Mouse (Mus musculus): Measurements from ENCODE around the gene Arfgap3. TPM values are rescaled to one million over a fixed set of nuclear protein-coding genes. Genes with fewer than 3 reads are reported as not detected.

The Arfgap3 gene
- total and polyA plus RNA-seq, 3 experiments = 8.2 to 12.4 TPM; not detected in 1

DNA sequence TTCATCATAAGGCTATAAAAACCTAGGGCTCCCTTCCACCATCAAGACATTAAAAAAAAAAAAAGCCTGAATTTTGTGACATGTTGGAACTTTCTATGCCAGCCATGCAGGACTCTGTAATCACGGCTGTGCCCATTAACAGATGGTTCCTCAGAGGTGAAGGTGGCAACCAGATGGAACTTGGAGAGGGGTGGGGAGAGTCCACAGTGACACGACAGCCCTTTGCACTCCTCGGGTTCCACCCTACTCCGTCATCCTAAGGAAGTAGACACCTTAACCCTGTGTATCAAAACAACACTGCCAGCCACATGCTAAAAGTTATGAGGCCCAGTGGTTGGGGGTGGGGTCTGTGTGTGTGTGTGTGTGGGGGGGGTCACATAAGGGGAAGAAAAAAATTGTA, 1.3 kb downstream of the Arfgap3 start:
- TF ChIP-seq MAZ (IDR thresholded peaks at IDR 0.05; ENCODE audit: low read depth, low read length) = no peak
- no peak for TF ChIP-seq CTCF (IDR thresholded peaks at IDR 0.05 in 2 of 3, conservative IDR thresholded peaks at IDR 0.05 in 1 of 3; ENCODE audit: control insufficient read depth in 1 of 3, insufficient read depth in 1 of 3, low read depth in 2 of 3, low read length in 3 of 3, poor library complexity in 1 of 3, severe bottlenecking in 1 of 3)
- TF ChIP-seq ZKSCAN1 (IDR thresholded peaks at IDR 0.05; ENCODE audit: low read depth, low read length) = no peak
- TF ChIP-seq USF1 (IDR thresholded peaks at IDR 0.05; ENCODE audit: low read depth, low read length) = no peak
- no peak for TF ChIP-seq SIN3A (IDR thresholded peaks at IDR 0.05; ENCODE audit: low read length)
- no peak for TF ChIP-seq RAD21 (IDR thresholded peaks at IDR 0.05; ENCODE audit: low read depth, low read length)
- TF ChIP-seq POLR2AphosphoS2 (IDR thresholded peaks at IDR 0.05; ENCODE audit: low read length) = no peak
- Histone ChIP-seq H3K9ac (ENCODE audit: control insufficient read depth, low read depth, low read length, poor library complexity, severe bottlenecking) (no peak overlapping the region), H3K79me2 (ENCODE audit: control insufficient read depth, insufficient read depth, low read length, poor library complexity) (peaks cover 1% of the 10 kb centered on the region; the same call in 1 of the 2 replicates), H3K27ac (ENCODE audit: control insufficient read depth, low read depth, low read length) (no peak overlapping the region), H3K4me3 (ENCODE audit: control insufficient read depth in 1 of 2, insufficient read depth in 1 of 2, low read depth in 2 of 2, low read length in 2 of 2) (no peak overlapping the region), H3K4me1 (ENCODE audit: control insufficient read depth in 1 of 2, insufficient read depth in 2 of 2, low read length in 2 of 2) (peaks cover 0 to 14% of the 10 kb centered on the region in 2 experiments), H3K36me3 (ENCODE audit: control insufficient read depth in 1 of 2, insufficient read depth in 2 of 2, low read length in 2 of 2) (peaks cover 0 to 8% of the 10 kb centered on the region in 2 experiments; a peak in 2 of 4 replicates), H3K9me3 (replicated peaks; ENCODE audit: insufficient read depth, low read length) (no peaks in the 10 kb centered on the region), H3K27me3 (ENCODE audit: control insufficient read depth in 1 of 2, insufficient read depth in 2 of 2, low read length in 2 of 2) (no peaks in the 10 kb centered on the region)
- no peak for DNase-seq (ENCODE audit: low read depth, low spot score)

DNA sequence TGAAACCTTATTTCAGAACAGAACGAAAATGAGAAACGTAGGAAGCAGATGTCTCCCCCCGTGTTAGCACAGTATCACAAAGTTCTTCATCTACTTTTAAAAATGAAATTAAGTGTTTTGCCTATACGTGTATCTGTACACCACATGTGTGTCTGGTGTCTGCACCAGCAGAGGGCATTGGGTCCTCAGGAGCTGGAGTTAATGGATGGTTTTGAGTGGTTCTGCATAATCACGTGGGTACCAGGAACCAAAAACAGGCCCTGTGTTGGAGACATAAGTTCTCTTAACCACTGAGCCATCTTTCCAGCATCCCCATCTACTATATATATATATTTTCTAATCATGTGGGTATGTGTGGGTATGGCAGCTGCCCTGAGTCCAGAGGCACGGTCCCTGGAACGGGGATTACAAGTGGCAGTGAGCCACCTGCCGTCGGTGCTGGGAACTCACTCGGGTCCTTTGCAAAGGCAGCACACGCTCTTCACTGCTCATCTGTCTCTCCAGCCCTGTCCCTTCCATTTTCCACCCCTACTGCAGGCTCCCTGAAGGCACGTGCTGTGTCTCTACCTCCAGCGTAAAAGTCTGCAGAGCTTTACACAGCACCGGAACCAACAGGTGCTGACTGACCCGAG, 4.0 kb downstream of the Arfgap3 start:
- TF ChIP-seq GABPA (IDR thresholded peaks at IDR 0.05; ENCODE audit: low read depth, low read length) = no peak
- no peak for TF ChIP-seq ZC3H11A (IDR thresholded peaks at IDR 0.05; ENCODE audit: low read depth, low read length)
- peak in 1 of 3 experiments; percentile 5; a peak in 1 of 6 replicates for TF ChIP-seq CTCF (IDR thresholded peaks at IDR 0.05 in 2 of 3, conservative IDR thresholded peaks at IDR 0.05 in 1 of 3; ENCODE audit: control insufficient read depth in 1 of 3, insufficient read depth in 1 of 3, low read depth in 2 of 3, low read length in 3 of 3, poor library complexity in 1 of 3, severe bottlenecking in 1 of 3)
- TF ChIP-seq RCOR1 (IDR thresholded peaks at IDR 0.05; ENCODE audit: low read depth, low read length) = no peak
- H3K4me1 ChIP-seq (ENCODE audit: control insufficient read depth in 1 of 2, insufficient read depth in 2 of 2, low read length in 2 of 2) = peaks cover 0 to 14% of the 10 kb centered on the region in 2 experiments
- H3K79me2 ChIP-seq (ENCODE audit: control insufficient read depth, insufficient read depth, low read length, poor library complexity) = peaks cover 1% of the 10 kb centered on the region; the same call in 1 of the 2 replicates
- peaks cover 0 to 8% of the 10 kb centered on the region in 2 experiments; a peak in 2 of 4 replicates for H3K36me3 ChIP-seq (ENCODE audit: control insufficient read depth in 1 of 2, insufficient read depth in 2 of 2, low read length in 2 of 2)
- DNase-seq (ENCODE audit: low read depth, low spot score) = no peak
- no peak overlapping the region for H3K9ac ChIP-seq (ENCODE audit: control insufficient read depth, low read depth, low read length, poor library complexity, severe bottlenecking)
- H3K9me3 ChIP-seq (replicated peaks; ENCODE audit: insufficient read depth, low read length) = no peaks in the 10 kb centered on the region
- no peak overlapping the region for H3K27ac ChIP-seq (ENCODE audit: control insufficient read depth, low read depth, low read length)
- H3K27me3 ChIP-seq (ENCODE audit: control insufficient read depth in 1 of 2, insufficient read depth in 2 of 2, low read length in 2 of 2) = no peaks in the 10 kb centered on the region
- H3K4me3 ChIP-seq (ENCODE audit: control insufficient read depth in 1 of 2, insufficient read depth in 1 of 2, low read depth in 2 of 2, low read length in 2 of 2) = no peak overlapping the region

DNA sequence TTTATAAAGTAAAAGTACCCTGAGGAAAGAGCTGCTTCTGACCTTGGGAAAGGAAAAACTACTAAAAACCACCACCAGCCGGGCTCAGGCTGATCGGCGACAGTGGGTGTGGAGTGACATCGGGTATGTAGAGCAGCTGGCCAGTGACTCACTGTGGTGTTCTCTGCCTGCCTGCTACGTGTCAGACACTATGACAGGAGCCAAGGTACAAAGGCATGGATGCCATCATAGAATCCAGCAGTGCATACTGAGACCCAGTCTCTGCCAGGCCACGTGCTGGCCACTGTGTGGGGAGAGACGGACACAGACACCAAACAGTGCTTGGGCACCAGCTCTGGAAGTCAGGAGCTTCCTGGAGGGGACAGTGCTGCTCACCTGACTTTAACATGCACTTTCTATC, 5.1 kb downstream of the Arfgap3 start:
- Histone ChIP-seq H3K36me3 (ENCODE audit: control insufficient read depth in 1 of 2, insufficient read depth in 2 of 2, low read length in 2 of 2) (peaks cover 0 to 4% of the 10 kb centered on the region in 2 experiments; a peak in 2 of 4 replicates), H3K9ac (ENCODE audit: control insufficient read depth, low read depth, low read length, poor library complexity, severe bottlenecking) (no peak overlapping the region), H3K27ac (ENCODE audit: control insufficient read depth, low read depth, low read length) (no peak overlapping the region), H3K9me3 (replicated peaks; ENCODE audit: insufficient read depth, low read length) (no peaks in the 10 kb centered on the region), H3K79me2 (ENCODE audit: control insufficient read depth, insufficient read depth, low read length, poor library complexity) (peaks cover 1% of the 10 kb centered on the region; the same call in 1 of the 2 replicates), H3K4me1 (ENCODE audit: control insufficient read depth in 1 of 2, insufficient read depth in 2 of 2, low read length in 2 of 2) (peaks cover 0 to 7% of the 10 kb centered on the region in 2 experiments), H3K27me3 (ENCODE audit: control insufficient read depth in 1 of 2, insufficient read depth in 2 of 2, low read length in 2 of 2) (no peaks in the 10 kb centered on the region), H3K4me3 (ENCODE audit: control insufficient read depth in 1 of 2, insufficient read depth in 1 of 2, low read depth in 2 of 2, low read length in 2 of 2) (no peak overlapping the region)
- TF ChIP-seq RAD21 (IDR thresholded peaks at IDR 0.05; ENCODE audit: low read depth, low read length) (no peak), MAFK (IDR thresholded peaks at IDR 0.05; ENCODE audit: borderline replicate concordance, low read depth, low read length) (no peak), TBP (IDR thresholded peaks at IDR 0.05; ENCODE audit: low read depth, low read length) (no peak), TCF12 (IDR thresholded peaks at IDR 0.05; ENCODE audit: low read depth, low read length) (no peak), MAZ (IDR thresholded peaks at IDR 0.05; ENCODE audit: low read depth, low read length) (no peak), HCFC1 (IDR thresholded peaks at IDR 0.05; ENCODE audit: low read depth, low read length) (no peak), POLR2AphosphoS2 (IDR thresholded peaks at IDR 0.05; ENCODE audit: low read length) (no peak), MYC (IDR thresholded peaks at IDR 0.05; ENCODE audit: low read depth, low read length) (no peak), ZMIZ1 (IDR thresholded peaks at IDR 0.05; ENCODE audit: low read depth, low read length) (no peak), GABPA (IDR thresholded peaks at IDR 0.05; ENCODE audit: low read depth, low read length) (no peak), JUND (IDR thresholded peaks at IDR 0.05; ENCODE audit: low read depth, low read length) (no peak), TAL1 (IDR thresholded peaks at IDR 0.05; ENCODE audit: low read length) (no peak), NRF1 (IDR thresholded peaks at IDR 0.05; ENCODE audit: insufficient read depth, low read depth, low read length, poor library complexity, severe bottlenecking) (no peak)
- peak; percentile 15 for DNase-seq (ENCODE audit: low read depth, low spot score)

Data from MEL (cell line).